Mouse (Mus musculus): ENCODE results near the gene Gm42791.

- TF ChIP-seq POLR2A (IDR thresholded peaks at IDR 0.05; ENCODE audit: low read depth, low read length) (no peak), CTCF (conservative IDR thresholded peaks at IDR 0.05; ENCODE audit: insufficient read depth, insufficient read length, low read depth, low read length) (no peak)
Measured at GRCm38 (mm10) chr5:149009111-149009510, 14.2 kb upstream of the Gm42791 start.
